Mouse (Mus musculus) intestine, embryonic 14.5 days (tissue): ENCODE measurements around the gene Caskin1. TPM values are rescaled to one million over a fixed set of nuclear protein-coding genes. Genes with fewer than 3 reads are reported as not detected.

Source experiments
- ATAC-seq: fragments of 200-750 bp; cut with Nextera tagmentation; replicated peaks from 2 replicates; pipeline ENCODE4 v1.8.0; 2017; ENCODE audit warnings: low read depth, moderate number of reproducible peaks, moderate TSS enrichment, moderate library complexity; ENCODE audit not compliant: low FRiP score, low TSS enrichment
- DNase-seq: peaks from one replicate; pipeline ENCODE4 v3.0.0-alpha.2; 2018; ENCODE audit warnings: low spot score
- H3K27ac ChIP-seq: fragments of 300-500 bp; sonication (generic); 2 replicates; pipeline ENCODE4 v1.5.1; 2014; ENCODE audit warnings: low read depth, mild to moderate bottlenecking, control low read depth
- H3K27me3 ChIP-seq: fragments of 300-500 bp; sonication (generic); replicated peaks from 2 replicates; pipeline ENCODE4 v1.6.1; 2014; ENCODE audit warnings: low read length, control low read depth; ENCODE audit not compliant: control insufficient read depth, insufficient read depth
- H3K36me3 ChIP-seq: fragments of 300-500 bp; sonication (generic); 2 replicates; pipeline ENCODE4 v1.6.1; 2014; ENCODE audit warnings: low read length, control low read depth; ENCODE audit not compliant: control insufficient read depth, insufficient read depth
- H3K4me1 ChIP-seq: fragments of 300-500 bp; sonication (generic); replicated peaks from 2 replicates; pipeline ENCODE4 v1.6.1; 2014; ENCODE audit warnings: low read length, control low read depth, mixed read lengths; ENCODE audit not compliant: control insufficient read depth, insufficient read depth
- H3K4me2 ChIP-seq: fragments of 300-500 bp; sonication (generic); 2 replicates; pipeline ENCODE4 v1.6.1; 2014; ENCODE audit warnings: low read length
- H3K4me3 ChIP-seq: fragments of 300-500 bp; sonication (generic); 2 replicates; pipeline ENCODE4 v1.5.1; 2014; ENCODE audit warnings: low read depth, low read length, control low read depth, mixed read lengths
- H3K9ac ChIP-seq: fragments of 300-500 bp; sonication (generic); 2 replicates; pipeline ENCODE4 v1.6.1; 2014; ENCODE audit warnings: mild to moderate bottlenecking, low read length
- H3K9me3 ChIP-seq: fragments of 300-500 bp; sonication (generic); 2 replicates; pipeline ENCODE4 v1.6.1; 2016; ENCODE audit warnings: low read length, control low read depth; ENCODE audit not compliant: control insufficient read depth
- WGBS: fragments of 180-500 bp; shearing (Covaris S2); extraction: QIAGEN DNeasy Blood & Tissue Kit; methylation state at CpG from one replicate; pipeline ENCODE4 v1.1.7; 2014; 5-methylcytosine and 5-hydroxymethylcytosine counted together
- polyA plus RNA-seq: library from polyadenylated mRNA; unstranded; fragments of >200 nt; fragmentation: Nextera tagmentation; extraction: Ambion mirVana; gene quantifications from 2 replicates; pipeline ENCODE4 v1.2.1, GENCODE M21; 2014

The Caskin1 gene
- 2.1 and 2.8 TPM in 2 replicates for polyA plus RNA-seq

DNA sequence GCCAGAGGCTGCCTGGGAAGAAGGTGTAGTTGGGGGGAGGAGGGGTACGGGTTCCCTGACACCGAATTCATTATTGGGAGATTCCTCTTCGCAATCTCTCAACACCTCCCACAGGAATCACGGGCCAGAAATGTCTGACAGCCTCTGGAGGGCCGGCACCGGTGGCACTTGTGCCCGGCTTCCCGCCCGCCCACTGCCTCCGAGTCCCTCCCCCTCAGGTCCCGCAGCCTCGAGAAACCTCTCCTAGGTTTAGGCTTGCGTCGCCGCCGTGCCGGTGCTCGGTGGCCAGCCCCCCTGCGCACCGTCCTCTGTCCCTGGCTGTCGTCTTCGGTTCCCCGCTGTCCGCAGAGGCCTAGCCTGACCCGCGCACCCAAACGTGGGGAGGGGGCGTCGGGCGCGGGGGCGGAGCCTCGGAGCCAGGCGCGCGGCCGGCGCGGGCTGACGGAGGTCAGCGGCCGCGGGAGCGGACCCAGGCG is at the start of gene Caskin1:
Gene Caskin1, plus strand, starts transcription at position 416 of the 476 bp plus-strand sequence.
- H3K9me3 ChIP-seq: no peaks in the 10 kb centered on the region
- DNase-seq (peak; percentile 73), ATAC-seq (peak; percentile 36)
- no peaks in the 10 kb centered on the region for H3K36me3 ChIP-seq
- H3K4me3 ChIP-seq: peak within 1 kb of the TSS; percentile 71
- H3K9ac ChIP-seq: peak within 1 kb of the TSS; percentile 60
- 1% methylated on average over 25 of the region's 45 CpGs for WGBS
- H3K27me3 ChIP-seq: peaks cover 30% of the 10 kb centered on the region
- peak within 1 kb of the TSS; percentile 9; the same call in 1 of the 2 replicates for H3K27ac ChIP-seq
- H3K4me1 ChIP-seq: peaks cover 8% of the 10 kb centered on the region; the same call in 1 of the 2 replicates
- peak within 1 kb of the TSS; percentile 99 for H3K4me2 ChIP-seq

DNA sequence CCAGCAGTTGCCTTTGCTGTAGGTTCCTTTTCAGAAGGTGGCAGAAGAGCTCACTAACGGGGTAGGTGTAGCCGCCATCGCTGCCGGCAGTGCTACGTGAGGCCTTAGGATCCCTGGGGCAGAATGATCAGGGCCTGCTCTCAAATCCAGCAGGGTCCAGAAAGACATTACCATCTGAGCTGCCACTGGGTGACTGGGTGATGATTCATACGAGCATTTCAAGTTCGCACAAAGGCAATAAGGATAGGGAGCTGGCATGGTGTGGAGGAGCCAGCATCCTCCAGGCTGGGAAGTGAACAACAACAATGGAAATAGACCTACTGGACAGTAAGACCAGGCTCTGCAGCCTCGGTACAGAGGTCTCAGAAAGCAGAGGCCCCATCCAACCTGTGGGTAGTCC is 48.0 kb upstream of the Caskin1 start:
- Histone ChIP-seq H3K4me1 (no peaks in the 10 kb centered on the region), H3K9ac (no peak overlapping the region), H3K4me3 (no peak overlapping the region), H3K27me3 (no peaks in the 10 kb centered on the region), H3K4me2 (no peak overlapping the region), H3K27ac (no peak overlapping the region), H3K36me3 (peaks cover 86% of the 10 kb centered on the region), H3K9me3 (no peaks in the 10 kb centered on the region)
- WGBS: 90% methylated on average over 8 of the region's 8 CpGs
- ATAC-seq (no peak), DNase-seq (no peak)

DNA sequence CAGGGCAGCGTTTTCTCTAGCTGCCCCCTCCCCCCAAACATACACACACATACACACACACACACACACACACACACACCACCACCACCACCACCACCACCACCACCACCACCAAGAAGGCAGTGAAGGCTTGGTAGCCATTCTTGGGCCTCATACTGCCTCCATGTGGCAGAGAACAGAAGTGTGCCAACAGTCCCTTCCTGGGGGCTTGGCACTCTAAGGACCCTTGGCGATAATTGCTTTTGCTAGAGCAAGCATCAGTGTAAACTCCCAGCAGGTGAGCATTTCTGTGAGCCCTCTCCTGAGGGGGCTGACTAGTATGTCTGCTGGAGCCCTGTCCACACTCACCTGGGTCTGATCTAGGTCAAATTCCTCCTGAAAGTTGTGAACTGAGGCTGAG is 47.3 kb upstream of the Caskin1 start:
- WGBS: 57% methylated on average over 2 of the region's 2 CpGs
- peaks cover 86% of the 10 kb centered on the region for H3K36me3 ChIP-seq

DNA sequence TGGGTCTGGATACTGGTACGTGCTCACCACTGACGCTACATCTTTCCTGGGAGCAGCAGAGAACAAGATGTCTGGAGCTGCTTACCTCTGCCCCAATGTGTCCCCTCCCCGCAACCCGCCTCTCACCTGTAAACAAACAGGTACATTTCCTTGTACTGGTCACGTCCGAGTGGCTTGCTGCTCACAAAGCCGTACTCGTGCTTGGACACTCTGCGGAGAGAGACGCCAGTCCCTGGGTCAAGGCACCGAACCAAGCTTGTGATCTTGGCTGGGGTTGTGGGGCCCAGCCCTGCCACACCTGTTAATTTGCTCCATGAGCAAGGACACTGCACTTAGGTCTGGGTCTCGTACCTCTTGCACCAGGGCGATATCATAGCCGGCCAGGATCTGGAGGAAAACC is 46.3 kb upstream of the Caskin1 start:
- no peak for ATAC-seq
- H3K27me3 ChIP-seq: no peaks in the 10 kb centered on the region
- H3K27ac ChIP-seq: no peak overlapping the region
- no peaks in the 10 kb centered on the region for H3K9me3 ChIP-seq
- peaks cover 91% of the 10 kb centered on the region for H3K36me3 ChIP-seq
- no peak overlapping the region for H3K9ac ChIP-seq
- H3K4me3 ChIP-seq: no peak overlapping the region
- WGBS: 86% methylated on average over 14 of the region's 14 CpGs
- DNase-seq: no peak
- H3K4me2 ChIP-seq: no peak overlapping the region
- no peaks in the 10 kb centered on the region for H3K4me1 ChIP-seq

More for the DNA sequence above, 47.3 kb upstream of the Caskin1 start:
- Histone ChIP-seq H3K9ac (no peak overlapping the region), H3K4me2 (no peak overlapping the region), H3K4me1 (no peaks in the 10 kb centered on the region), H3K4me3 (no peak overlapping the region), H3K9me3 (no peaks in the 10 kb centered on the region), H3K27ac (no peak overlapping the region), H3K27me3 (no peaks in the 10 kb centered on the region)
- ATAC-seq: no peak
- DNase-seq: no peak

DNA sequence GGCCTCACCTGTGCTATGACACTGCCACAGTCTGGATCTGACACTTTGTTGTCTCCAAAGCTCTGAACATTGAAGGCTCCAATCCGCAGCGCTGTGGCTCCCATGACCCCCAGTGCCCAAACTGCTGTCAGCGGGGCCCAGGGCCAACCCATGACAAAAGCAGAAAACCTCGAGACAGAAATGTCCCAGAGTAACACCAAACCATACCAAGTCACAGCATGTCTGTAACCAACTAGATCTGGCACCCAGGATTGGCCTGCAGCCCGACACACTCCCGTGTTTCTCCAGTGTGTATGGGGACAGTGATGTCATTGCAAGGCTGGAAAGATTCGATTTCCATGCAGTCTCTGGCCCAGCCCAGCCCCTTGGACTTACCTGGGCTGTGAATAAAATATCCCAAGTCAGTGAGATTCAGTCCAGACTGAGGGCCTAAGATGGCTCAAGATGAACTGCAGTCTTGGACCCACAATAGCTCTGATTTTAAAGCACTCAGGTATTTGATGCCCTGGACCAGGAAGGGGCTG is 45.7 kb upstream of the Caskin1 start, which contains the start of gene Dnase1l2:
Gene Dnase1l2, minus strand, starts transcription at position 474 of the 524 bp plus-strand sequence.
- no peak for ATAC-seq
- no peak within 1 kb of the TSS for H3K4me2 ChIP-seq
- 86% methylated on average over 7 of the region's 7 CpGs for WGBS

DNA sequence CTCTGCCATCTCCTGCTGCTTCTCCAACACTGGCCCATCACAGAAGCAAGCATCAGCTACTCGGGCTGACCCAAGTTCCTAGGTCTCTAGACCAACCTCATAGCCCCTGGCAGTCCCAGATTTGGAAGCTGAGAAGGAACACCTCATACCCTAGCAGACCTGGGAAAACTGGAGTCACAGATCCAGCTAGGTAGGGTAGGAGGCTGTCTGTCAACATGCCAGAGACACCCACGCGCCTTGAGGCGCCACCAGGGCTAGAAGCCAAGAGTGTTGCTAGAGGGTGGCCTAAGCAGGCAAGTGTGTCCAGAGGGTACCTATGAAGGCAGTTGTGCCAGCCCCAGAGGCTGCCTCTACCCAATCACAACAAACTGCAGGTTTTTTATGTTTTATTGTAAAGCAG is 45.0 kb upstream of the Caskin1 start:
- WGBS: 92% methylated on average over 4 of the region's 4 CpGs
- no peak overlapping the region for H3K4me3 ChIP-seq
- H3K9me3 ChIP-seq: no peaks in the 10 kb centered on the region
- DNase-seq (no peak), ATAC-seq (no peak)
- H3K9ac ChIP-seq: no peak overlapping the region
- H3K27ac ChIP-seq: no peak overlapping the region
- H3K4me1 ChIP-seq: no peaks in the 10 kb centered on the region
- no peaks in the 10 kb centered on the region for H3K27me3 ChIP-seq
- H3K4me2 ChIP-seq: no peak overlapping the region
- peaks cover 92% of the 10 kb centered on the region for H3K36me3 ChIP-seq

More for the DNA sequence above, 45.7 kb upstream of the Caskin1 start, which contains the start of gene Dnase1l2:
- no peaks in the 10 kb centered on the region for H3K27me3 ChIP-seq
- no peaks in the 10 kb centered on the region for H3K9me3 ChIP-seq
- H3K4me1 ChIP-seq: no peaks in the 10 kb centered on the region
- H3K27ac ChIP-seq: no peak within 1 kb of the TSS
- H3K9ac ChIP-seq: no peak within 1 kb of the TSS
- DNase-seq: no peak
- no peak within 1 kb of the TSS for H3K4me3 ChIP-seq
- peaks cover 92% of the 10 kb centered on the region for H3K36me3 ChIP-seq

DNA sequence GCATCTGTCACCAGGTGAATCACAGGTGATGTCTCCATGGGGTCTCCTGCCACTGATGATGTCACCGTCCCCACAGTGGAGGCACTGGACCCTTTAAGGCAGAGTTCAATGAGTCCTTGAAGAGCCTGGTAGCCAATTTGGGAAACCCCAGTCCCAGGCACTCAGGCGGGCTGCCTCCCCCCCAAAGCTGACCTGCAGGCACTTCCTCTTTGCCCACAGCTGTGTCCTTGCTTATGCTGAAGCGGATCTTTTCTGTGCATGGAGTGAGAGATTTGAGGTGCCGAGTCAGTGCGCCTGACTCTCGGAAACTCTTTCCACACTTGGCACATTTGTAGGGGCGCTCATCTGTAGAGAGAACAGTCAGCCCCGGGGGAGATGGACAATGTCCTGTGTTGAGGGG is 41.8 kb upstream of the Caskin1 start:
- H3K9me3 ChIP-seq: no peaks in the 10 kb centered on the region
- 90% methylated on average over 8 of the region's 8 CpGs for WGBS
- no peak overlapping the region for H3K4me2 ChIP-seq
- no peak for DNase-seq
- H3K27me3 ChIP-seq: no peaks in the 10 kb centered on the region
- H3K4me1 ChIP-seq: no peaks in the 10 kb centered on the region
- no peak for ATAC-seq
- H3K4me3 ChIP-seq: no peak overlapping the region
- H3K9ac ChIP-seq: no peak overlapping the region
- H3K27ac ChIP-seq: no peak overlapping the region
- peaks cover 91% of the 10 kb centered on the region for H3K36me3 ChIP-seq

DNA sequence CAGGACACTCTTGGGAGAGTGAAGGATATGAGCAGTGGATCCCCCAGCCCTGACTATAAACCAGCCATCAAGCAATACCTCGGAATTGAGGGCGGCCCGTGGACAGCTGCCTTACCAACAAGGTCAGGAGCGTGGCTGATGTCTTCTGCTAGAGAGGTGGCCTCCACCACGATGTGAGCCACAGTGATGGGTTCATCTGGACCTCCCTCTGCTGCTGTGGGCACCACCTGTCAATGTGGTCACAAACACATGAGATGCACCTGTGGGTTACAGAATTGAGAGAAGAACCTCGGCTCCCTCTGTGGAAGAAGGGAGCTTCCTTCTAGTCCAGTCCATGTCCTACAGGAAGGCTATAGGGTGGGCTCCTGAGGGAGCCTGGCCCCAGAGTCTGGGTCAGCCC is 38.9 kb upstream of the Caskin1 start:
- WGBS: 95% methylated on average over 6 of the region's 6 CpGs
- peaks cover 75% of the 10 kb centered on the region for H3K36me3 ChIP-seq

DNA sequence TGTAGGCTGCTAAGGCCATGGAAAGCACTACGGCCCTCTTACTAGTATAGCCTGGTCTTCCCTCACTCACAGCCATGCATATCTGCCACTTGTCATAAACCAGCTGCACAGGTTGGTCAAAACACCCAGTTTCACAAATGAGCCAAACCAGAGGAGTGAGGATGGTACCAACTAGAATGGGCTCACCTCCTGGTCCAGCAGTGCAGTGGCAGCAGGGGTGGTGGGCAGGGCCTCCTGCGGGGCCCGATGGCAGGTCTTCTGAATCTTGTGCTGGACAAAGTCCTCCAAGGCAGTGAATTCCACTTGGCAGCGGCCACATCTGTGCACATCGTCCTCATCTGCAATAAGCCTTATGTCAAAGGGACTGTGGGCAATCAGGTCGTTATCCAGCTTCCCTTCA is 37.2 kb upstream of the Caskin1 start:
- ATAC-seq (no peak), DNase-seq (no peak)
- Histone ChIP-seq H3K9me3 (no peaks in the 10 kb centered on the region), H3K4me3 (no peak overlapping the region), H3K4me2 (no peak overlapping the region), H3K27ac (no peak overlapping the region), H3K4me1 (peaks cover 8% of the 10 kb centered on the region), H3K9ac (no peak overlapping the region), H3K36me3 (peaks cover 58% of the 10 kb centered on the region), H3K27me3 (no peaks in the 10 kb centered on the region)
- 93% methylated on average over 6 of the region's 6 CpGs for WGBS

More for the DNA sequence above, 38.9 kb upstream of the Caskin1 start:
- Histone ChIP-seq H3K9ac (no peak overlapping the region), H3K9me3 (no peaks in the 10 kb centered on the region), H3K4me2 (no peak overlapping the region), H3K4me1 (peaks cover 8% of the 10 kb centered on the region), H3K27ac (no peak overlapping the region), H3K4me3 (no peak overlapping the region), H3K27me3 (no peaks in the 10 kb centered on the region)
- ATAC-seq (no peak), DNase-seq (no peak)
